Mouse (Mus musculus): ENCODE measurements around the gene Ptafr. TPM values are rescaled to one million over a fixed set of nuclear protein-coding genes. Genes with fewer than 3 reads are reported as not detected.

Gene Ptafr
- polyA plus RNA-seq (2015; fragmentation: Nextera tagmentation; extraction: Ambion mirVana), result 1.5 and 1.7 TPM in 2 replicates

DNA sequence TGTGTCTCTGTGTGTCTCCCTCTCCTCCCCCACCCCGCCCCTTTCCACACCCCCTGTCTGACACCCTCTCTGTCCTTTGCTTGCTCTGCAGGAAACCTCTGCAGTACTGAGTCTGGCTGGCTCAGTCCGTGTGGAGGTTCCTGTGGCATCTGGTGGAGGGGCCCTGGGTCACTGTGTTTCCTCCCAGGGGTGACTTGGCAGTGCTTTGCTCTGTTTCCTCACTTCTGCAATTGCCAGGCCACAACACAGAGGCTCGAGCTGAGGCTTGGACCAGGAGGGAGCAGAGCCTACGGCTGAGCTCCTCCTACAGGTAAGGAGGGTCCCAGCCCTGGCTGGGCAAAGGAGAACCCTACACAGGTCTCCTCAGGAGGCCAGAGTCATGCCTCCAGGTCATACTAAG is at the start of gene Ptafr:
Gene Ptafr (plus strand): TSS at position 103 of the 400 bp plus-strand sequence.
- Histone ChIP-seq H3K4me1 (peaks cover 5% of the 10 kb centered on the region; the same call in 1 of the 2 replicates), H3K9me3 (no peaks in the 10 kb centered on the region), H3K27me3 (replicated peaks) (no peaks in the 10 kb centered on the region), H3K9ac (no peak within 1 kb of the TSS), H3K27ac (peak within 1 kb of the TSS; percentile 18; the same call in 1 of the 2 replicates), H3K4me3 (replicated peaks) (0 out of 2 replicates have a peak within 1 kb of the TSS, but pooled peaks have one; percentile 0), H3K4me2 (no peak within 1 kb of the TSS), H3K36me3 (no peaks in the 10 kb centered on the region)
- 0 out of 2 replicates have a peak, but pooled peaks have one; percentile 24 for ATAC-seq (ENCODE audit: insufficient read depth, low FRiP score, low read depth)
- 20% methylated on average over 4 of the region's 4 CpGs for WGBS

DNA sequence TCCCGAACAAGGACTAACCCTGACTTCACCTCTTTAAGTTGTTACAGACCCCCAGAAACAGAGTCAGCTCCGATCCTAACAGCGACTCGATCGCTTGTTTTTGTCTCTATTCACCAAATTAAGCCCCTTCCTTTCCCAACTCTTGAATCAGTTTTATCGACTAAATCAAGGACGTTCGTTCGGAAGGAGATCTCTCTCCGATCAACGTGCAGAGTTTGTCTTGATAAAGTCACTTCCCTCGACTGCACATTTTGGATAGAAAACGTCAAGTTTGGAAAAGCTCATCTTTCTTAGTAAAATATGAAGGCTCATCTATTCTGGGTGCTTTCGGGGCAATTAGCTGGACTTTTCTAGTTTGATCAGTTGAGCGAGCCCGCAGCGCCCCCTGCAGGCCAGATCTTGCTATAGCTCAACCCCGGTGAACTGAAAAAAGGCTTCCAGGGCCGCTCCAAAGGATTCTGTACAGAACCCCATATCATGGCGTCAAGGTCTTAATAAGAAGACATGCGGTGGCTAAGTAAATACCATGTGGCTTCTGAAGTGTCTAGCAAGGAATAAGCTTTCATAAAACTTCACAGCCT is 49.2 kb upstream of the Ptafr start:
- no peak for ATAC-seq (ENCODE audit: insufficient read depth, low FRiP score, low read depth)
- Histone ChIP-seq H3K36me3 (no peaks in the 10 kb centered on the region), H3K4me2 (peak overlapping the region; percentile 87), H3K9ac (no peak overlapping the region), H3K27ac (peak overlapping the region; percentile 90), H3K4me3 (replicated peaks) (peak overlapping the region; percentile 48), H3K27me3 (replicated peaks) (no peaks in the 10 kb centered on the region), H3K4me1 (peaks cover 4% of the 10 kb centered on the region; the same call in 1 of the 2 replicates), H3K9me3 (no peaks in the 10 kb centered on the region)
- 2% methylated on average over 21 of the region's 21 CpGs for WGBS

DNA sequence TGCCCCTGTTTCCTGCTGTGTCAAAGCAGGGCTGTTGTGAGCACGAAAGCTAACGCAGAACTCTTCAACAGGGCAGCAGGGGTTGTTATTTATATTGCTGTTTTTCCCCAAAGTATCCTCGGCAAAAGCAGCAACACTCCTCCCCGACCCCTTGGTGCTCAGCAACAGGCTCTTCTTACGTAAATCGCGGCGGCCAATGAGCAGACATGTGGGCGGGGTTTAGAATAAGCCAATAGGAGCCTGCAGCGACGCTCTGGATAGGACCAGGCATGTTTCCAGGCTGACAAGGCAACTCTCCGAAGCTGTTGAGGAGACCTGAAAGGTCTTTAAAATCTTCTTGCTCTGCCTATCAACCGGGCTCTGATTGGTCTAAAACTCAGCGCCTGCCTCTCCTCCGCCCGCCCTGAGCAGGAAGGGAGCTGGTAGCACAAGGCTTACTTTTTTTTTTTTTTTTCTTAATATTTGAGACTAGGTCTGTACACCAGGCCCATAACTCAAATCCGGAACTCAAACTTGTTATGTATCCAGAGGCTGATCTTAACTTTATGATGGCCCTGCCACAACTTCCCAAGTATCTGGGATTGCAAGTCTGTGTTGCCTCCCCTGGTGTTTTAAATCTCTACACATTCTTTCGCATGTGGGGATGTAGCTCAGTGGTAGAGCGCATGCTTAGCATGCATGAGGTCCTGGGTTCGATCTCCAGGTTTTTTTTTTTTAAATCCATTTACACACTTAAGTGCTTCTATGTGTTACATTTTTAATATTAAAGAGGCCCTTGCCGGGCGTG is 48.3 kb upstream of the Ptafr start:
- H3K4me2 ChIP-seq, result peak overlapping the region; percentile 87
- no peak overlapping the region for H3K9ac ChIP-seq
- H3K9me3 ChIP-seq, result no peaks in the 10 kb centered on the region
- peak overlapping the region; percentile 92 for H3K27ac ChIP-seq
- no peaks in the 10 kb centered on the region for H3K27me3 ChIP-seq (replicated peaks)
- ATAC-seq (ENCODE audit: insufficient read depth, low FRiP score, low read depth), result peak; percentile 95
- peaks cover 4% of the 10 kb centered on the region; the same call in 1 of the 2 replicates for H3K4me1 ChIP-seq
- 19% methylated on average over 22 of the region's 22 CpGs for whole genome bisulfite sequencing
- H3K36me3 ChIP-seq, result no peaks in the 10 kb centered on the region
- H3K4me3 ChIP-seq (replicated peaks), result peak overlapping the region; percentile 48

DNA sequence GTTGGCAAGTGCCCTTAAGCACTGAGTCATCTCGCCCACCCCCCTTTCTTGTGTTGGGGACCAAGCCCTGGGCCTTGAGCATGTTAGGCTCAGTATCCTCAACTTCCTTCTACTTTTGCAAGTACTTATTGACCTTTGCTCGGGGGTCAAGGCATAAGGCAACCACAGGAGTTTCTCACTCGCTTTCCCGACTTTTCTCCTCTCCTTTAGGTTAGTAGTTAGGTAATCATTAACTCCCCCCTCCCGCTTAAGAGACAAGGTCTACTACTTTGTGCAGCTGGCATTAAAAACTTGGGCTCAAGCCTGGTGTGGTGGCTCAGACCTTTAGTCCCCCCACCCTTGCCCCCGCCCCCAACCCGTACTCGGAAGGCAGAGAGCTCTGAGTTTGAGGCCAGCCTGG is 45.8 kb upstream of the Ptafr start:
- H3K36me3 ChIP-seq, result no peaks in the 10 kb centered on the region
- WGBS, result 60% methylated on average over 8 of the region's 8 CpGs
- peak overlapping the region; percentile 61 for H3K27ac ChIP-seq
- no peak overlapping the region for H3K4me3 ChIP-seq (replicated peaks)
- H3K4me2 ChIP-seq, result no peak overlapping the region
- no peaks in the 10 kb centered on the region for H3K27me3 ChIP-seq (replicated peaks)
- H3K9ac ChIP-seq, result no peak overlapping the region
- H3K4me1 ChIP-seq, result peaks cover 4% of the 10 kb centered on the region; the same call in 1 of the 2 replicates
- ATAC-seq (ENCODE audit: insufficient read depth, low FRiP score, low read depth), result peak; percentile 30; the same call in 1 of the 2 replicates
- H3K9me3 ChIP-seq, result no peaks in the 10 kb centered on the region

DNA sequence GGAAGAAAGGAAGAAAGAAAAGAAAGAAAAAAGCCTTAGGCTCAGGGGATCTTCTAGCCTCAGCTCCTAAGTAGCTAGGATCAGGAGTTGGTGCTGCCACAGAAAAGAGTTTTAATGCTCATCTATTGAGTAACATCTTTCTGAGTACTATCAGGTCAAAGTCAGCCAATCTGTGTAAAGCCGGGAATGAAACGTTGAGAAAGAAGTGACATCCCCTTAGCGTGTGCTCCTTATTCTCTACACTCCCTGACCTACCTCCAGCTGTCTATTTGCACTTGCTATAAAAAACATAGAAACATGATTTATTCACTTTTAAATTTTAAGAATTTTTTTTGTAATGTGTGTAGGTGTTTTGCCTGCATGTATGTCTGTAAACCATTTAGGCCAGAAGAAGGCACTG is 44.7 kb upstream of the Ptafr start:
- no peak overlapping the region for H3K4me2 ChIP-seq
- no peaks in the 10 kb centered on the region for H3K27me3 ChIP-seq (replicated peaks)
- H3K36me3 ChIP-seq, result no peaks in the 10 kb centered on the region
- no peak for ATAC-seq (ENCODE audit: insufficient read depth, low FRiP score, low read depth)
- no peak overlapping the region for H3K4me3 ChIP-seq (replicated peaks)
- WGBS, result 87% methylated on average over 3 of the region's 3 CpGs
- no peaks in the 10 kb centered on the region for H3K9me3 ChIP-seq
- H3K27ac ChIP-seq, result no peak overlapping the region
- H3K9ac ChIP-seq, result no peak overlapping the region
- H3K4me1 ChIP-seq, result peaks cover 4% of the 10 kb centered on the region; the same call in 1 of the 2 replicates

DNA sequence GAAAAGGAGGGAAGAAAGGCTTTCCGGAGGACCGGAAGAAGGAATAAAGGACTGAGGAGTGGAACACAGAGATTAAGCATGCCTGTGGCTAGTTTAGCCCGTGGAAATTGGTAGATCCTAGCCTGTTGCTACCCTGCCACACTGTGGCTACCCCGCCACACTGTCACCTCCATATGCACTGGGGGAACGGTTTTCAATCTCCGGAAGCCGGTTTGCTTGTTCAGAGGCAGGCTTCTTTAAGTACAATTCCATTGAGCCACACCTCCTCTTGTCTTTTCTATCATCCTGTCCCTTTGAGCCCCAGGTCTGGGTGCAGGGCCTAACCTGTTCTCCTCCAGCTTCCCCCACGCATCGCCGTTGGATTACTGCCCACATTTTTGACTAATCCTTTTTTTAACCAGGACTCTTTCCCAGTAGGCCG is 39.5 kb upstream of the Ptafr start:
- no peaks in the 10 kb centered on the region for H3K9me3 ChIP-seq
- WGBS, result 27% methylated on average over 11 of the region's 11 CpGs
- H3K9ac ChIP-seq, result no peak overlapping the region
- ATAC-seq (ENCODE audit: insufficient read depth, low FRiP score, low read depth), result 0 out of 2 replicates have a peak, but pooled peaks have one; percentile 23
- 0 out of 2 replicates have a peak, but pooled peaks cover 9% of the 10 kb centered on the region for H3K4me1 ChIP-seq
- no peak overlapping the region for H3K4me2 ChIP-seq
- no peak overlapping the region for H3K4me3 ChIP-seq (replicated peaks)
- peak overlapping the region; percentile 82 for H3K27ac ChIP-seq
- H3K36me3 ChIP-seq, result no peaks in the 10 kb centered on the region
- H3K27me3 ChIP-seq (replicated peaks), result no peaks in the 10 kb centered on the region

DNA sequence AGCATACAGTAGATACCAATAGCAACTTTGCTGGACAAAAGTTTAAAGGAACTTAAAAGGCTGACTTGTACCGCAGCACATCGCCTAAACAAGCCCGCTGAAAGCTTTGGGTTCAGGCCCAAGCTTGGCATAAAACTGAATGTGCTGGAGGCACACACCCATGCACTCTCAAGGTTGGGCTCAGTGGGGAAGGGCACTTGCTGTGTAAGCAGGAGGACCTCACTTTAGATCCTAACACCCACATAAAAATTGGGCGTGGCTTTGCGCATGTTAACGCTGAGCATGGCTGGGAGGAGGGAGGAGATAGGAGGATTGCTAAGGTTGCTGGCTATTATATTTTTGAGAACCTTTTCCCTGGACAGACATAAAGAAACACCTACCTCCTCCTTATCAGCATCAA is 39.1 kb upstream of the Ptafr start:
- 0 out of 2 replicates have a peak, but pooled peaks have one; percentile 47 for ATAC-seq (ENCODE audit: insufficient read depth, low FRiP score, low read depth)
- no peak overlapping the region for H3K4me2 ChIP-seq
- H3K36me3 ChIP-seq, result 0 out of 2 replicates have a peak, but pooled peaks cover under 1% of the 10 kb centered on the region
- H3K4me1 ChIP-seq, result 0 out of 2 replicates have a peak, but pooled peaks cover 9% of the 10 kb centered on the region
- peak overlapping the region; percentile 82 for H3K27ac ChIP-seq
- no peak overlapping the region for H3K9ac ChIP-seq
- H3K9me3 ChIP-seq, result no peaks in the 10 kb centered on the region
- no peak overlapping the region for H3K4me3 ChIP-seq (replicated peaks)
- 49% methylated on average over 6 of the region's 6 CpGs for WGBS
- H3K27me3 ChIP-seq (replicated peaks), result no peaks in the 10 kb centered on the region

DNA sequence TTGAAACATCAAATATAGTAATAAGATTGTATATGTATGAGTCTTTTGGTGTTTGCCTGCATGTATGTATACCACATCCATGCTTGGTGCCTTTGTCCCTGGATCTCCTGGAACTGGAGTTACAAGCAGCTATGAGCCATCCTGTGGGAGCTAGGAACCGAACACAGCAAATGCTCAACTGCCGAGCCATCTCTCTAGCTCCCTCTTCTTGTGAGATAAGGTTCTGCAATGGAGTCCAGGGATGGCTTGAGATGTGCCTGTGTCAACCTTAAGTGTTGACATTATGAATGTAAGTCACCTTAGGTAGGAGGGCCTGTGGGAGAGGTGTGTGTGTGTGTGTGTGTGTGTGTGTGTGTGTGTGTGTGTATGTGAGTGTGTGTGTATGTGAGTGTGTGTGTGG is 37.2 kb upstream of the Ptafr start:
- Histone ChIP-seq H3K36me3 (peaks cover 10% of the 10 kb centered on the region; the same call in 1 of the 2 replicates), H3K9me3 (no peaks in the 10 kb centered on the region), H3K9ac (no peak overlapping the region), H3K4me3 (replicated peaks) (no peak overlapping the region), H3K27me3 (replicated peaks) (no peaks in the 10 kb centered on the region), H3K4me1 (0 out of 2 replicates have a peak, but pooled peaks cover 9% of the 10 kb centered on the region), H3K4me2 (no peak overlapping the region), H3K27ac (no peak overlapping the region)
- WGBS, result 55% methylated on average over 2 of the region's 2 CpGs
- ATAC-seq (ENCODE audit: insufficient read depth, low FRiP score, low read depth), result no peak

DNA sequence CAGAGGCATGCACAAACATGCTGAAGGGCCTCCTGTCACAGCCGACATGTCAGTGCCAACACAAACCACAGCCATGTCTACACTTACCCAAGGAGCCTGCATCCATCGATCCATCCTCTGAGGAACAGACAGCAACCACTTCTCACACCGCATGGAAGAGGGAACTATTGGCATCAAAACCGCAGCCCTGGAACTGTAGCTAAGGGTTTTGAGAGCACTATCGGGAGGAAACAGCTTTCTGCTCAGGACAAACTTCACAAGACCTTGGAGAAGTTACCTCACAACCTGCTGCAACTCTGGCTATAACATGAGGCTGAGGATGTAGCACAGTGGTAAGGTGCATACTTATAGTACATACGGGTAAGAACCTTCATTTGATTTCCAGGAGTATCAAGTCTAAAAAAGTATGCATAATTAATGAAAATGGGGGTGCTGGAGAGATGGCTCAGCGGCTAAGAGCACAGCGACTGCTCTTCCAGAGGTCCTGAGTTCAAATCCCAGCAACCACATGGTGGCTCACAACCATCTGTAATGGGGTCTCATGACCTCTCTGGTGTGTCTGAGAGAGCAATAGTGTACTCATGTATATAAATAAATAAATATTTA is 35.8 kb upstream of the Ptafr start:
- no peak for ATAC-seq (ENCODE audit: insufficient read depth, low FRiP score, low read depth)

DNA sequence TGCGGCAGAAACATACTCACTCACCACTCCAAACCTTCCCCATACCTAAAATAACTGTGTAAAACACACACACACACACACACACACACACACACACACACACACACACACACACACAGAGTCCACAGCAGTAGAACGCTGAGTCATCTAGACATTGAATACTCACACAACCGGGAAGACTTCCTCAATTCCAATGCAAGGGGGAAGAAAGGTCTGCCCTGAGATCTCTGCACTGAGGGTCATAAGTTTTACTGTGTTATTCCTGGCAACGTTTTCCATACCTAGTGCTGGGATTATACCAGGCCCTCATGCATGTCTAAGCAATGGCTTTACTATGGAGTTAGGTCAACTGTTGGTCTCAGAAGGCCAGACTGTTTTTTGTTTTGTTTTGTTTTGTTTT is 34.5 kb upstream of the Ptafr start:
- Histone ChIP-seq H3K36me3 (peaks cover 10% of the 10 kb centered on the region; the same call in 1 of the 2 replicates), H3K27me3 (replicated peaks) (no peaks in the 10 kb centered on the region), H3K9ac (no peak overlapping the region), H3K4me3 (replicated peaks) (no peak overlapping the region), H3K27ac (peak overlapping the region; percentile 21; the same call in 1 of the 2 replicates), H3K4me2 (no peak overlapping the region), H3K4me1 (peaks cover 7% of the 10 kb centered on the region; the same call in 1 of the 2 replicates), H3K9me3 (no peaks in the 10 kb centered on the region)
- WGBS, result 69% methylated on average over 4 of the region's 4 CpGs
- ATAC-seq (ENCODE audit: insufficient read depth, low FRiP score, low read depth), result no peak

More for the DNA sequence above, 35.8 kb upstream of the Ptafr start:
- H3K4me3 ChIP-seq (replicated peaks), result no peak overlapping the region
- H3K9me3 ChIP-seq, result no peaks in the 10 kb centered on the region
- no peak overlapping the region for H3K27ac ChIP-seq
- no peaks in the 10 kb centered on the region for H3K27me3 ChIP-seq (replicated peaks)
- peaks cover 9% of the 10 kb centered on the region; the same call in 1 of the 2 replicates for H3K4me1 ChIP-seq
- 88% methylated on average over 8 of the region's 8 CpGs for WGBS
- no peak overlapping the region for H3K4me2 ChIP-seq
- peaks cover 10% of the 10 kb centered on the region; the same call in 1 of the 2 replicates for H3K36me3 ChIP-seq
- no peak overlapping the region for H3K9ac ChIP-seq

DNA sequence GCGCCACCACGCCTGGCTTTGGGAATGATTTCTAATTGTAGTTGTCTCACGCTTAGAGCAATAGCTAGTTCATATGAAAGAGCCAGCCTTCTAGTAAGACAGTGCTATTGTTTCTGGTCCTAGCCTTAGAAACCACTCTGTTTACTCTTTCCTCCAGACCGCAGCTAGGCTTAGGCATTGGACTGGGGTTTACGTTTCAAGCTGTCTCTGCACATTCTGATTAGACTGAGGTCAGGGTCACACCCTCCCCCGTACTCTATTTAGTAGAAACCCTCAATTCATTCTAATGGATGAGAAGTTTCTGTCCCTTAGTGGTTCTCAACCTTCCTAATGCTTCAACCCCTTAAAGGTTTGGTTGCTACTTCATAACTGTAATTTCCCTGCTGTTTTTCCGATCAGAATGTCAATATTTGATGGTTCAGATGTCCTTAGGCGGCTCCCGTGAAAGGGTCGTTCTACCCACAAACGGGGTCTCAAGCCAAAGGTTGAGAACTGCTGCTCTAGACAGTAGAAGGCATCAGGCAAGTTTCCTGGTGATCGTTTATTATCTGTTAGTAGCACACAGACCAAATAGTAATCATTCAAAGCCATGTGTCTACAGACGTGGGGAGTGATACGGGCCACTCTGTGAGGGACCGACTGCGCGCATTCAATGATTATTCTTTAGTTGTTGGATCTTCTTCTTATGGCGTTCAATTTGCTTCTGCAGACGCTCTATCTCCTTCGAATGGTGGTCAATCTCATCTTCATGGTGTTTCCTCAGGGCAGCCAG is 33.6 kb upstream of the Ptafr start:
- Histone ChIP-seq H3K27ac (peak overlapping the region; percentile 21; the same call in 1 of the 2 replicates), H3K4me2 (no peak overlapping the region), H3K9ac (no peak overlapping the region), H3K27me3 (replicated peaks) (no peaks in the 10 kb centered on the region), H3K36me3 (peaks cover 10% of the 10 kb centered on the region; the same call in 1 of the 2 replicates), H3K4me3 (replicated peaks) (no peak overlapping the region), H3K9me3 (no peaks in the 10 kb centered on the region), H3K4me1 (no peaks in the 10 kb centered on the region; the same call in 1 of the 2 replicates)
- 76% methylated on average over 20 of the region's 20 CpGs for WGBS
- ATAC-seq (ENCODE audit: insufficient read depth, low FRiP score, low read depth), result peak; percentile 48; the same call in 1 of the 2 replicates

Measured in stomach, embryonic 15.5 days (tissue).